8 mouse cellular contexts compared by ENCODE assay signal in genomic region chr10:80161522-80162242, GRCm38 (mm10). TPM values are rescaled to one million over a fixed set of nuclear protein-coding genes. Genes with fewer than 3 reads are reported as not detected.
DNase-seq lines count a peak whose midpoint lies in the region; ATAC-seq and TF ChIP-seq lines count a peak whose summit lies in the region.

No protein-coding gene starts in this region.

- no peaks in the 10 kb centered on the region for H3K9me3 ChIP-seq in heart, postnatal 0 days (replicated peaks; ENCODE audit: control insufficient read depth, low read length)
- no peaks in the 10 kb centered on the region for H3K9me3 ChIP-seq in midbrain, postnatal 0 days (ENCODE audit: low read length)

- no peak for TF ChIP-seq CTCF in gastrocnemius, adult 2 months (IDR thresholded peaks at IDR 0.05)
- no peak for TF ChIP-seq CTCF in bone marrow, adult 2 months (IDR thresholded peaks at IDR 0.05; ENCODE audit: control insufficient read depth, insufficient read depth, low read length)
- TF ChIP-seq CTCF in heart, postnatal 0 days (IDR thresholded peaks at IDR 0.05; ENCODE audit: low read depth), result no peak
- TF ChIP-seq CTCF in midbrain, postnatal 0 days (IDR thresholded peaks at IDR 0.05), result no peak

- intact Hi-C loops in gastrocnemius, adult 2 months (cut with DNase I), result no loop called here
- intact Hi-C loops in gastrocnemius, postnatal 36 days (cut with DNase I), result no loop called here

- H3K36me3 ChIP-seq in heart, postnatal 0 days (replicated peaks; ENCODE audit: control insufficient read depth, insufficient read depth, low read length), result peaks cover 11% of the 10 kb centered on the region
- H3K36me3 ChIP-seq in midbrain, postnatal 0 days (ENCODE audit: insufficient read depth, low read length), result peaks cover 9% of the 10 kb centered on the region

- no peak for TF ChIP-seq EP300 in heart, postnatal 0 days (IDR thresholded peaks at IDR 0.05; ENCODE audit: low read depth)

- peak overlapping the region; percentile 65 for H3K4me2 ChIP-seq in heart, postnatal 0 days (ENCODE audit: low read depth, low read length)
- peak overlapping the region; percentile 58; the same call in 1 of the 2 replicates for H3K4me2 ChIP-seq in midbrain, postnatal 0 days (ENCODE audit: low read depth, low read length, poor library complexity, severe bottlenecking)

- ATAC-seq in heart, postnatal 0 days (ENCODE audit: insufficient read depth, low read depth), result no peak
- ATAC-seq in midbrain, postnatal 0 days (ENCODE audit: low FRiP score), result no peak

- TF ChIP-seq POLR2A in bone marrow, adult 2 months (IDR thresholded peaks at IDR 0.05; ENCODE audit: borderline replicate concordance, control insufficient read depth, low read depth, low read length), result no peak

- WGBS in bone marrow, adult 2 months, result 30% methylated on average over 7 of the region's 7 CpGs
- WGBS in heart, postnatal 0 days, result 15% methylated on average over 6 of the region's 7 CpGs
- whole genome bisulfite sequencing in midbrain, postnatal 0 days, result 24% methylated on average over 7 of the region's 7 CpGs

- peak overlapping the region; percentile 93 for H3K27ac ChIP-seq in gastrocnemius, adult 2 months
- H3K27ac ChIP-seq in bone marrow, adult 2 months (ENCODE audit: control insufficient read depth, insufficient read depth, low read depth, low read length, poor library complexity), result peak overlapping the region; percentile 42
- H3K27ac ChIP-seq in heart, postnatal 0 days (ENCODE audit: low read depth), result peak overlapping the region; percentile 95
- H3K27ac ChIP-seq in midbrain, postnatal 0 days (ENCODE audit: low read depth, low read length), result 0 out of 2 replicates have a peak overlapping the region, but pooled peaks have one; percentile 51

- DNase-seq in gastrocnemius, adult 2 months, result no peak
- no peak for DNase-seq in gastrocnemius, postnatal 36 days
- peak; percentile 52 for DNase-seq in heart, postnatal 0 days (ENCODE audit: low spot score)
- DNase-seq in kidney, postnatal 4 days, result peak; percentile 76 to 85
- DNase-seq in midbrain, postnatal 0 days (ENCODE audit: low spot score), result no peak
- DNase-seq in cerebellum, adult 18-20 months, result no peak
- DNase-seq in right cerebral cortex, postnatal 14 days, result no peak

- no peaks in the 10 kb centered on the region for H3K27me3 ChIP-seq in heart, postnatal 0 days (ENCODE audit: control insufficient read depth, insufficient read depth, low read length)
- H3K27me3 ChIP-seq in midbrain, postnatal 0 days (ENCODE audit: insufficient read depth, low read length), result no peaks in the 10 kb centered on the region

- H3K4me3 ChIP-seq in gastrocnemius, adult 2 months, result peak overlapping the region; percentile 73
- H3K4me3 ChIP-seq in bone marrow, adult 2 months (replicated peaks; ENCODE audit: control insufficient read depth, low read depth, low read length), result no peak overlapping the region
- peak overlapping the region; percentile 37 for H3K4me3 ChIP-seq in heart, postnatal 0 days (ENCODE audit: low read depth, low read length)
- no peak overlapping the region for H3K4me3 ChIP-seq in midbrain, postnatal 0 days (ENCODE audit: low read depth, low read length)

- peaks cover 27% of the 10 kb centered on the region for H3K4me1 ChIP-seq in bone marrow, adult 2 months (ENCODE audit: control insufficient read depth, insufficient read depth, low read length)
- H3K4me1 ChIP-seq in heart, postnatal 0 days (ENCODE audit: control insufficient read depth, insufficient read depth), result peaks cover 65% of the 10 kb centered on the region
- peaks cover 18% of the 10 kb centered on the region for H3K4me1 ChIP-seq in midbrain, postnatal 0 days (ENCODE audit: insufficient read depth, low read length)

- H3K9ac ChIP-seq in heart, postnatal 0 days (replicated peaks; ENCODE audit: low read depth, low read length), result peak overlapping the region; percentile 60; the same call in 1 of the 2 replicates
- peak overlapping the region; percentile 33; the same call in 1 of the 2 replicates for H3K9ac ChIP-seq in midbrain, postnatal 0 days (replicated peaks; ENCODE audit: low read length, poor library complexity, severe bottlenecking)

RNA-seq across cellular contexts. Expression of gene Cirbp, which starts 4.1 kb away (rescaled TPM):
- 10 to 100 TPM; 22.1 to 30.7 TPM for total RNA-seq in gastrocnemius, adult 2 months (2021)
- total RNA-seq in gastrocnemius, postnatal 36 days (2021), result 10 to 100 TPM; 22.6 to 28.3 TPM
- polyA plus RNA-seq in bone marrow, adult 2 months (2011; ENCODE audit: insufficient read depth, insufficient read length, low replicate concordance, missing spikeins), result 200 and 277 TPM in 2 replicates
- 121 and 163 TPM in 2 replicates for total RNA-seq in heart, postnatal 0 days (2014; rRNA removed; ENCODE audit: low replicate concordance)
- polyA plus RNA-seq in heart, postnatal 0 days (2015; fragmentation: Nextera tagmentation; extraction: Ambion mirVana), result 208 and 330 TPM in 2 replicates
- total RNA-seq in midbrain, postnatal 0 days (2014; rRNA removed), result 315 and 337 TPM in 2 replicates
- polyA plus RNA-seq in midbrain, postnatal 0 days (2015; fragmentation: Nextera tagmentation; extraction: Ambion mirVana), result 760 and 829 TPM in 2 replicates

RNA-seq across cellular contexts. Expression of gene 1600002K03Rik, which starts 11.1 kb away (rescaled TPM):
- 1 to 10 TPM; 6.6 to 7.1 TPM for total RNA-seq in gastrocnemius, adult 2 months (2021)
- 1 to 10 TPM; 4.7 to 5.1 TPM for total RNA-seq in gastrocnemius, postnatal 36 days (2021)
- 8.8 and 23.7 TPM in 2 replicates for polyA plus RNA-seq in bone marrow, adult 2 months (2011; ENCODE audit: insufficient read depth, insufficient read length, low replicate concordance, missing spikeins)
- total RNA-seq in heart, postnatal 0 days (2014; rRNA removed; ENCODE audit: low replicate concordance), result 0.66 and 8.9 TPM in 2 replicates
- 4.6 and 5.7 TPM in 2 replicates for polyA plus RNA-seq in heart, postnatal 0 days (2015; fragmentation: Nextera tagmentation; extraction: Ambion mirVana)
- 2.3 and 2.8 TPM in 2 replicates for total RNA-seq in midbrain, postnatal 0 days (2014; rRNA removed)
- 4.1 and 5.3 TPM in 2 replicates for polyA plus RNA-seq in midbrain, postnatal 0 days (2015; fragmentation: Nextera tagmentation; extraction: Ambion mirVana)

RNA-seq across cellular contexts. Expression of gene Midn, which starts 13.6 kb away (rescaled TPM):
- 10 to 100 TPM; 34.3 to 39.8 TPM for total RNA-seq in gastrocnemius, adult 2 months (2021)
- 10 to 100 TPM; 37.6 to 49.3 TPM for total RNA-seq in gastrocnemius, postnatal 36 days (2021)
- 36.0 and 53.2 TPM in 2 replicates for polyA plus RNA-seq in bone marrow, adult 2 months (2011; ENCODE audit: insufficient read depth, insufficient read length, low replicate concordance, missing spikeins)
- 100 and 122 TPM in 2 replicates for total RNA-seq in heart, postnatal 0 days (2014; rRNA removed; ENCODE audit: low replicate concordance)
- polyA plus RNA-seq in heart, postnatal 0 days (2015; fragmentation: Nextera tagmentation; extraction: Ambion mirVana), result 12.4 and 15.8 TPM in 2 replicates
- 114 and 143 TPM in 2 replicates for total RNA-seq in midbrain, postnatal 0 days (2014; rRNA removed)
- polyA plus RNA-seq in midbrain, postnatal 0 days (2015; fragmentation: Nextera tagmentation; extraction: Ambion mirVana), result 16.3 and 17.2 TPM in 2 replicates

RNA-seq across cellular contexts. Expression of gene Efna2, which starts 17.6 kb away (rescaled TPM):
- under 1 TPM; 0.23 to 0.73 TPM for total RNA-seq in gastrocnemius, adult 2 months (2021)
- total RNA-seq in gastrocnemius, postnatal 36 days (2021), result under 1 TPM; 0.27 to 0.31 TPM
- polyA plus RNA-seq in bone marrow, adult 2 months (2011; ENCODE audit: insufficient read depth, insufficient read length, low replicate concordance, missing spikeins), result 0.70 TPM in 1 of 2 replicates, not detected in the other
- 2.4 and 3.0 TPM in 2 replicates for total RNA-seq in heart, postnatal 0 days (2014; rRNA removed; ENCODE audit: low replicate concordance)
- polyA plus RNA-seq in heart, postnatal 0 days (2015; fragmentation: Nextera tagmentation; extraction: Ambion mirVana), result 3.3 and 3.7 TPM in 2 replicates
- 45.1 and 51.1 TPM in 2 replicates for total RNA-seq in midbrain, postnatal 0 days (2014; rRNA removed)
- 52.1 and 58.4 TPM in 2 replicates for polyA plus RNA-seq in midbrain, postnatal 0 days (2015; fragmentation: Nextera tagmentation; extraction: Ambion mirVana)

RNA-seq across cellular contexts. Expression of gene Cbarp, which starts 21.0 kb away (rescaled TPM):
- total RNA-seq in gastrocnemius, adult 2 months (2021), result 1 to 10 TPM; 1.8 to 2.3 TPM
- total RNA-seq in gastrocnemius, postnatal 36 days (2021), result 1 to 10 TPM; 1.4 to 2.1 TPM
- 3.4 and 3.7 TPM in 2 replicates for polyA plus RNA-seq in bone marrow, adult 2 months (2011; ENCODE audit: insufficient read depth, insufficient read length, low replicate concordance, missing spikeins)
- 2.8 and 5.9 TPM in 2 replicates for total RNA-seq in heart, postnatal 0 days (2014; rRNA removed; ENCODE audit: low replicate concordance)
- polyA plus RNA-seq in heart, postnatal 0 days (2015; fragmentation: Nextera tagmentation; extraction: Ambion mirVana), result 1.0 and 1.1 TPM in 2 replicates
- 273 and 276 TPM in 2 replicates for total RNA-seq in midbrain, postnatal 0 days (2014; rRNA removed)
- polyA plus RNA-seq in midbrain, postnatal 0 days (2015; fragmentation: Nextera tagmentation; extraction: Ambion mirVana), result 120 and 121 TPM in 2 replicates

Comparison
In these comparisons a context has a peak if more than half of its experiments do, and no peak if none do; other contexts are left out.
1. DNase-seq: peak in heart, postnatal 0 days (single experiment) and kidney, postnatal 4 days (2 of 2); none in gastrocnemius, adult 2 months (single experiment), gastrocnemius, postnatal 36 days (0 of 2), midbrain, postnatal 0 days (single experiment), cerebellum, adult 18-20 months (0 of 2) and right cerebral cortex, postnatal 14 days (single experiment).
2. H3K27ac ChIP-seq: peak in every context shown above with its lines; median percentile 95 in heart, postnatal 0 days; 93 in gastrocnemius, adult 2 months; 51 in midbrain, postnatal 0 days; 42 in bone marrow, adult 2 months.
3. H3K4me3 ChIP-seq: peak in gastrocnemius, adult 2 months (single experiment) and heart, postnatal 0 days (single experiment); none in bone marrow, adult 2 months (single experiment) and midbrain, postnatal 0 days (single experiment).